Mouse (Mus musculus): ENCODE data around the gene Fbxo28.
A peak's percentile ranks its signal among the peaks of the same experiment; 100 is the strongest.

Gene Fbxo28

GRCm38 (mm10) chr1:182283231-182283630 is 58.2 kb downstream of the Fbxo28 start:
- DNase-seq, result no peak

GRCm38 (mm10) chr1:182282091-182283075 is 59.0 kb downstream of the Fbxo28 start, which contains the start of gene Degs1:
Gene Degs1 (minus strand): TSS chr1:182282804.
- DNase-seq, result peak; percentile 96

GRCm38 (mm10) chr1:182281251-182281711 is 60.1 kb downstream of the Fbxo28 start:
- DNase-seq, result peak; percentile 84

GRCm38 (mm10) chr1:182280577-182280976 is 60.9 kb downstream of the Fbxo28 start:
- DNase-seq, result no peak

- no peak for DNase-seq
These were observed 61.4 kb downstream of the Fbxo28 start for GRCm38 (mm10) chr1:182280046-182280445.

GRCm38 (mm10) chr1:182279436-182279835 is 62.0 kb downstream of the Fbxo28 start:
- no peak for DNase-seq

GRCm38 (mm10) chr1:182275109-182275508 is 66.3 kb downstream of the Fbxo28 start:
- DNase-seq, result no peak

- no peak for DNase-seq
These were observed 69.8 kb downstream of the Fbxo28 start for GRCm38 (mm10) chr1:182271632-182272031.

GRCm38 (mm10) chr1:182271130-182271529 is 70.3 kb downstream of the Fbxo28 start:
- no peak for DNase-seq

GRCm38 (mm10) chr1:182268317-182268716 is 73.1 kb downstream of the Fbxo28 start:
- DNase-seq, result peak; percentile 20

- no peak for DNase-seq
These were observed 75.4 kb downstream of the Fbxo28 start for GRCm38 (mm10) chr1:182266028-182266525.
